Mouse (Mus musculus) midbrain, embryonic 14.5 days (tissue): ENCODE results near the gene Vmn1r201. TPM values are rescaled to one million over a fixed set of nuclear protein-coding genes. Genes with fewer than 3 reads are reported as not detected.

ENCODE experiments used
- ATAC-seq: fragments of 200-750 bp; cut with Nextera tagmentation; 2 replicates; pipeline ENCODE4 v1.8.0; 2017; ENCODE audit warnings: moderate number of reproducible peaks, moderate library complexity; ENCODE audit not compliant: low FRiP score, low TSS enrichment
- DNase-seq: peaks from one replicate; pipeline ENCODE4 v3.0.0-alpha.2; 2015
- H3K27ac ChIP-seq: fragments of 300-500 bp; sonication (generic); replicated peaks from 2 replicates; pipeline ENCODE4 v1.5.1; 2014; ENCODE audit warnings: mild to moderate bottlenecking, low read depth, low read length, moderate library complexity
- H3K27me3 ChIP-seq: fragments of 300-500 bp; sonication (generic); 2 replicates; pipeline ENCODE4 v1.6.1; 2014; ENCODE audit warnings: low read length, control low read depth, mixed read lengths; ENCODE audit not compliant: control insufficient read depth, insufficient read depth
- H3K36me3 ChIP-seq: fragments of 300-500 bp; sonication (generic); 2 replicates; pipeline ENCODE4 v1.6.1; 2014; ENCODE audit warnings: low read length, control low read depth; ENCODE audit not compliant: control insufficient read depth, insufficient read depth
- H3K4me1 ChIP-seq: fragments of 300-500 bp; sonication (generic); 2 replicates; pipeline ENCODE4 v1.6.1; 2014; ENCODE audit warnings: mild to moderate bottlenecking, antibody characterized with exemption, low read length, control low read depth; ENCODE audit not compliant: control insufficient read depth, insufficient read depth
- H3K4me2 ChIP-seq: fragments of 300-500 bp; sonication (generic); 2 replicates; pipeline ENCODE4 v1.6.1; 2014; ENCODE audit warnings: mild to moderate bottlenecking, low read length, moderate library complexity
- H3K4me3 ChIP-seq: fragments of 300-500 bp; sonication (generic); replicated peaks from 2 replicates; pipeline ENCODE4 v1.5.1; 2014; ENCODE audit warnings: low read depth, low read length
- H3K9ac ChIP-seq: fragments of 300-500 bp; sonication (generic); replicated peaks from 2 replicates; pipeline ENCODE4 v1.6.1; 2014; ENCODE audit warnings: mild to moderate bottlenecking, low read length, moderate library complexity
- H3K9me3 ChIP-seq: fragments of 300-500 bp; sonication (generic); 2 replicates; pipeline ENCODE4 v1.6.1; 2016; ENCODE audit warnings: low read length, control low read depth, mixed read lengths; ENCODE audit not compliant: control insufficient read depth
- WGBS: fragments of 180-500 bp; shearing (Covaris S2); extraction: QIAGEN DNeasy Blood & Tissue Kit; methylation state at CpG from one replicate; pipeline ENCODE4 v1.1.7; 2014; 5-methylcytosine and 5-hydroxymethylcytosine counted together
- polyA plus RNA-seq: library from polyadenylated mRNA; unstranded; fragments of >200 nt; fragmentation: Nextera tagmentation; extraction: Ambion mirVana; gene quantifications from 2 replicates; pipeline ENCODE4 v1.2.1, GENCODE M21; 2014

Gene Vmn1r201
- polyA plus RNA-seq, result not detected in 2 replicates

DNA sequence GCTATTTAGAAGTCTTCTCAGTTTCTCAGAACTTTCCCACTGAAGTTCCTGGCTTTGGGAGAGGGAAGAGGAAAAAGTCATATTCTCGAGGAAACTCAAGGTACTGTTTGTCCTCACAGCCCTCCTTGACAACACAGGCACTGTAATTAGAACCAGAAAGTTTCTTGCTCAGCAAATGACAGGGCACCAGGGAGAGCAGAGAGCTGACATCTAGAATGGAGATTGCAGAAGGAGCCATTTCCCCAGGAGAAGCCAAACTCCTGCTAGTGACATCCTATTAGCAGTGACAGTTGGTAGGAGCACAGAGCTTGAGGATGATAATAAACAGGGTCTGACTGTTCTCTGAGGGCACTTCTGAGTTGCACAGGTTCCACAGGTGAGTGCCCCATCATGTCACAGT lies at the start of gene Vmn1r201:
Gene Vmn1r201, plus strand, starts transcription at position 301 of the 400 bp plus-strand sequence.
- H3K4me3 ChIP-seq, result no peak within 1 kb of the TSS
- H3K9ac ChIP-seq, result no peak within 1 kb of the TSS
- no peaks in the 10 kb centered on the region for H3K36me3 ChIP-seq
- H3K27ac ChIP-seq, result no peak within 1 kb of the TSS
- no peak within 1 kb of the TSS for H3K4me2 ChIP-seq
- no peaks in the 10 kb centered on the region for H3K9me3 ChIP-seq
- H3K4me1 ChIP-seq, result no peaks in the 10 kb centered on the region
- ATAC-seq (no peak), DNase-seq (no peak)
- H3K27me3 ChIP-seq, result no peaks in the 10 kb centered on the region
- WGBS, result 83% methylated on average over 1 of the region's 1 CpGs

DNA sequence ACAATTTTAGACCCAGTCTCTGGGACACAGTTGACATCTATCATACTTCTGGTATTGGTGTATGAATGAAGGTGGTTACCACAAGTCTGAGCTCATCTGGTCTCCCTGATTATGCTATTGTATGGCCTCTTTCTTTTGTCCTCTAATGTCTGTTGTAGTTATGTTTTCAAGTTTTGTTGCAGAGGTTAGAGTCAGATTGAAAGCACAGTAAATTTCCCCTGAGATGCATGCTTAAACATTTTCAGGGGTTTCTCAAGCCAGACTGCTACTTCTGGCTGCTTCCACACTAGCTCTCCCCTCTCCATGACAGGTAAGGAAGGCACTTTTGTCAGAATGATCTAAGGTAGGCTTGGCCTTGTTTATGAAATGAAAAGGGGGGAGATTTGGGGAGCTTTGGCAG lies 16.6 kb upstream of the Vmn1r201 start:
- DNase-seq, result no peak
- Histone ChIP-seq H3K36me3 (no peaks in the 10 kb centered on the region), H3K27me3 (no peaks in the 10 kb centered on the region), H3K4me2 (no peak overlapping the region), H3K4me3 (no peak overlapping the region), H3K27ac (no peak overlapping the region), H3K9ac (no peak overlapping the region), H3K9me3 (no peaks in the 10 kb centered on the region), H3K4me1 (no peaks in the 10 kb centered on the region)
- no peak for ATAC-seq

DNA sequence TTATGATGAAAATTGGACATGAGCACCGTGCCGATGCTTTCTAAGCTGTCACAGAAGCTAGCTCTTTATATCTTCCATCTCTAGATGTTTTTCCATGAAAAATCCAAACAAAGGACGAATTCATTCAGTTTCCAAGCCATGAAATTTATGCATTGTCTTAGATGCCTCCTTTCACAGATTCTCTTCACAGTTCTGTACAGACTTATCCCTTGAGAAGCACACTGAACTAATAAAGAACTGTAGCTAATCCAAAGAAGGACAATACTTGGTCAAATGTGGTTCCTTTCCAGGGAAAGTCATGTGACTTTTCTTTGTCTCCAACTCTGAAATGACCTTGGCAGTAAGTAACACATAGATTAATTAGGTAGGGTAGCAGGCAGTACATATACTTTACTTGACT lies 30.7 kb downstream of the Vmn1r201 start:
- WGBS, result 27% methylated on average over 3 of the region's 3 CpGs
- no peaks in the 10 kb centered on the region for H3K36me3 ChIP-seq

DNA sequence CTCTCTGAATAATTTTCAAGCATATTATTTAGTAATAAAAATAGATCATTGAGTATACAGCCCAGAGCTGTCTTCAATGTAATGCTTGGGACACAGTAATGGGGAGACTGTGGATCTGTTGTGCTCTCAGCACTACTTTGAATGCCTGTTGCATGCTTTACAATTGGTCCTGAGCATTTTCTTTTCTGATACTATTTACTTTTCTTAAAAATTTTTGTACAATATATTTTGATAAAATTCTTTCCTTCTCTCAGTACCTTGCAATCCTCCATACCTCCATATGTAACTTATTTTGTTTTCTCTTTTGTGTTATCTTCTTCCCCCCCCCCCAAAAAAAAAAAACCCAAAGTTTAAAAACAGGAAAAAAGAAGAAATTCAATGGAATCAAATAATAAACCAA lies 33.6 kb downstream of the Vmn1r201 start, which contains the start of gene Vmn1r202:
Gene Vmn1r202, minus strand, starts transcription at position 101 of the 400 bp plus-strand sequence.
- no peak within 1 kb of the TSS for H3K27ac ChIP-seq
- no peaks in the 10 kb centered on the region for H3K27me3 ChIP-seq
- no peak within 1 kb of the TSS for H3K4me3 ChIP-seq
- DNase-seq, result no peak
- no peak within 1 kb of the TSS for H3K4me2 ChIP-seq
- no peak for ATAC-seq
- no peaks in the 10 kb centered on the region for H3K36me3 ChIP-seq
- no peak within 1 kb of the TSS for H3K9ac ChIP-seq
- H3K9me3 ChIP-seq, result no peaks in the 10 kb centered on the region
- H3K4me1 ChIP-seq, result no peaks in the 10 kb centered on the region

More for the DNA sequence above, 30.7 kb downstream of the Vmn1r201 start:
- H3K4me3 ChIP-seq, result no peak overlapping the region
- H3K27ac ChIP-seq, result no peak overlapping the region
- no peak overlapping the region for H3K9ac ChIP-seq
- DNase-seq, result peak; percentile 8
- no peak overlapping the region for H3K4me2 ChIP-seq
- H3K9me3 ChIP-seq, result no peaks in the 10 kb centered on the region
- no peaks in the 10 kb centered on the region for H3K27me3 ChIP-seq
- no peak for ATAC-seq
- no peaks in the 10 kb centered on the region for H3K4me1 ChIP-seq

DNA sequence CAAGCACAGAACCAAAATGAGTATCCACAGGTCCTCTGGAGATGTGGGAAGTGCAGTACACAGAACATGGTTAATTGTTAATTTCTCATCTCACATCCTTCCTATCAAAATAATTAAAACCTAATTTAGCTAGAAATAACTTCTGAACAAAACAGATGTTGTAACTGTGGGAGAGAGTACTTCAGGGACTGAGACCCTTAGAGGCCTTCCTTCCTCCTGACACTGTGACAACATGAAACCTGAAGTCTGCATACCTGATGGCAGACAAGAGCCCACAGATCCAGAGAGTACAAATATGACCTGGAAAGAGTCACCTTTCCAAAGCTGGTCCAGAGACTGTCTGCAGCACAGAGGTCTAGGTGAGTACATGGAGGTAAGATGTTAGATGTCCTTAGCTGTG lies 46.1 kb downstream of the Vmn1r201 start, which contains the start of gene Vmn1r203:
Gene Vmn1r203, plus strand, starts transcription at position 301 of the 400 bp plus-strand sequence.
- no peaks in the 10 kb centered on the region for H3K27me3 ChIP-seq
- H3K9ac ChIP-seq, result no peak within 1 kb of the TSS
- H3K4me3 ChIP-seq, result no peak within 1 kb of the TSS
- no peaks in the 10 kb centered on the region for H3K4me1 ChIP-seq
- ATAC-seq (no peak), DNase-seq (no peak)
- no peak within 1 kb of the TSS for H3K27ac ChIP-seq
- no peaks in the 10 kb centered on the region for H3K36me3 ChIP-seq
- no peaks in the 10 kb centered on the region for H3K9me3 ChIP-seq
- H3K4me2 ChIP-seq, result no peak within 1 kb of the TSS

Other genes with a start within 250 kb of the Vmn1r201 start
- not detected in 2 replicates for gene Vmn1r193, start 248.8 kb upstream of the Vmn1r201 start, polyA plus RNA-seq
- gene Vmn1r194, start 227.7 kb upstream of the Vmn1r201 start, polyA plus RNA-seq, result not detected in 2 replicates
- not detected in 2 replicates for gene Vmn1r195, start 201.4 kb upstream of the Vmn1r201 start, polyA plus RNA-seq
- not detected in 2 replicates for gene Vmn1r196, start 182.0 kb upstream of the Vmn1r201 start, polyA plus RNA-seq
- not detected in 2 replicates for gene Vmn1r197, start 147.3 kb upstream of the Vmn1r201 start, polyA plus RNA-seq
- not detected in 2 replicates for gene Vmn1r198, start 121.6 kb upstream of the Vmn1r201 start, polyA plus RNA-seq
- gene Vmn1r199, start 92.1 kb upstream of the Vmn1r201 start, polyA plus RNA-seq, result not detected in 2 replicates
- 0.20 TPM in 1 of 2 replicates, not detected in the other for gene Vmn1r200, start 81.5 kb upstream of the Vmn1r201 start, polyA plus RNA-seq
- not detected in 2 replicates for gene Vmn1r202, start 33.5 kb downstream of the Vmn1r201 start, polyA plus RNA-seq
- not detected in 2 replicates for gene Vmn1r203, start 46.2 kb downstream of the Vmn1r201 start, polyA plus RNA-seq
- gene Vmn1r204, start 81.3 kb downstream of the Vmn1r201 start, polyA plus RNA-seq, result not detected in 2 replicates
- gene Vmn1r205, start 121.1 kb downstream of the Vmn1r201 start, polyA plus RNA-seq, result not detected in 2 replicates
- not detected in 2 replicates for gene Vmn1r206, start 152.3 kb downstream of the Vmn1r201 start, polyA plus RNA-seq